Mouse (Mus musculus) testis, adult 2 months (tissue): ENCODE measurements around the gene Mtpn. TPM values are rescaled to one million over a fixed set of nuclear protein-coding genes. Genes with fewer than 3 reads are reported as not detected.

Experiments
- H3K27ac ChIP-seq: fragments of 200-500 bp; 2 replicates; pipeline ENCODE4 v1.5.1; 2012; ENCODE audit warnings: low read depth, low read length; ENCODE audit not compliant: control insufficient read depth, insufficient read depth
- H3K27me3 ChIP-seq: fragments of 200-500 bp; 2 replicates; pipeline ENCODE4 v1.6.1; 2012; ENCODE audit warnings: mild to moderate bottlenecking, low read length, moderate library complexity; ENCODE audit not compliant: control insufficient read depth, insufficient read depth
- H3K36me3 ChIP-seq: fragments of 200-500 bp; 2 replicates; pipeline ENCODE4 v1.6.1; 2012; ENCODE audit warnings: mild to moderate bottlenecking, low read length; ENCODE audit not compliant: control insufficient read depth, insufficient read depth
- H3K4me1 ChIP-seq: fragments of 200-500 bp; 2 replicates; pipeline ENCODE4 v1.6.1; 2012; ENCODE audit warnings: low read length; ENCODE audit not compliant: control insufficient read depth, insufficient read depth
- H3K4me3 ChIP-seq: fragments of 200-500 bp; 2 replicates; pipeline ENCODE4 v1.5.1; 2012; ENCODE audit warnings: low read depth, mild to moderate bottlenecking, low read length, moderate library complexity, mixed read lengths; ENCODE audit not compliant: control insufficient read depth
- CTCF ChIP-seq: fragments of 200-500 bp; IDR thresholded peaks from 2 replicates; pipeline ENCODE4 v1.5.1; 2012; ENCODE audit warnings: low read depth, mild to moderate bottlenecking, inconsistent platforms, low read length, moderate library complexity; ENCODE audit not compliant: control insufficient read depth, insufficient read depth, insufficient replicate concordance
- POLR2A ChIP-seq: fragments of 200-500 bp; IDR thresholded peaks from 2 replicates; pipeline ENCODE4 v1.6.1; 2012; ENCODE audit warnings: low read depth, mild to moderate bottlenecking, inconsistent platforms, low read length, moderate library complexity; ENCODE audit not compliant: control insufficient read depth
- polyA plus RNA-seq: library from polyadenylated mRNA; depleted of rRNA; stranded (reverse); fragments of >200 nt; gene quantifications from 2 replicates; pipeline ENCODE4 v1.2.3, GENCODE M21; 2012; rRNA removed

The Mtpn gene
- polyA plus RNA-seq: 14.4 and 18.2 TPM in 2 replicates

- Histone ChIP-seq H3K27ac (peak within 1 kb of the TSS; percentile 89), H3K4me3 (peak within 1 kb of the TSS; percentile 91), H3K4me1 (no peaks in the 10 kb centered on the region; the same call in 1 of the 2 replicates), H3K36me3 (no peaks in the 10 kb centered on the region), H3K27me3 (no peaks in the 10 kb centered on the region)
- TF ChIP-seq CTCF: no peak
- TF ChIP-seq POLR2A: peak; percentile 94
These were observed at the start of gene Mtpn for GRCm38 (mm10) chr6:35539304-35540009. Gene Mtpn (minus strand): TSS chr6:35539888.

GRCm38 (mm10) chr6:35568731-35569130, 29.0 kb upstream of the Mtpn start:
- H3K36me3 ChIP-seq: no peaks in the 10 kb centered on the region
- H3K27ac ChIP-seq: no peak overlapping the region
- H3K27me3 ChIP-seq: no peaks in the 10 kb centered on the region
- no peak for TF ChIP-seq CTCF
- no peak for TF ChIP-seq POLR2A
- H3K4me3 ChIP-seq: no peak overlapping the region
- no peaks in the 10 kb centered on the region for H3K4me1 ChIP-seq

GRCm38 (mm10) chr6:35567755-35568154, 28.1 kb upstream of the Mtpn start:
- Histone ChIP-seq H3K27me3 (no peaks in the 10 kb centered on the region), H3K27ac (no peak overlapping the region), H3K4me1 (no peaks in the 10 kb centered on the region), H3K36me3 (no peaks in the 10 kb centered on the region), H3K4me3 (no peak overlapping the region)
- TF ChIP-seq CTCF: no peak
- no peak for TF ChIP-seq POLR2A

- Histone ChIP-seq H3K27me3 (no peaks in the 10 kb centered on the region), H3K36me3 (no peaks in the 10 kb centered on the region), H3K4me3 (no peak overlapping the region), H3K27ac (no peak overlapping the region), H3K4me1 (no peaks in the 10 kb centered on the region)
- TF ChIP-seq POLR2A (no peak), CTCF (no peak)
These were observed 20.3 kb upstream of the Mtpn start for GRCm38 (mm10) chr6:35559950-35560349.

GRCm38 (mm10) chr6:35544352-35544751, 4.7 kb upstream of the Mtpn start:
- TF ChIP-seq POLR2A (no peak), CTCF (no peak)
- Histone ChIP-seq H3K27ac (no peak overlapping the region), H3K36me3 (no peaks in the 10 kb centered on the region), H3K27me3 (no peaks in the 10 kb centered on the region), H3K4me1 (no peaks in the 10 kb centered on the region; the same call in 1 of the 2 replicates), H3K4me3 (no peak overlapping the region)

GRCm38 (mm10) chr6:35542656-35543400, 3.1 kb upstream of the Mtpn start:
- TF ChIP-seq POLR2A: no peak
- no peak for TF ChIP-seq CTCF
- no peaks in the 10 kb centered on the region for H3K36me3 ChIP-seq
- no peaks in the 10 kb centered on the region for H3K27me3 ChIP-seq
- H3K4me3 ChIP-seq: no peak overlapping the region
- no peak overlapping the region for H3K27ac ChIP-seq
- H3K4me1 ChIP-seq: no peaks in the 10 kb centered on the region; the same call in 1 of the 2 replicates

- no peaks in the 10 kb centered on the region; the same call in 1 of the 2 replicates for H3K4me1 ChIP-seq
- no peaks in the 10 kb centered on the region for H3K36me3 ChIP-seq
- H3K4me3 ChIP-seq: no peak overlapping the region
- no peaks in the 10 kb centered on the region for H3K27me3 ChIP-seq
- TF ChIP-seq CTCF (no peak), POLR2A (no peak)
- H3K27ac ChIP-seq: no peak overlapping the region
These were observed 689 bp upstream of the Mtpn start for GRCm38 (mm10) chr6:35540377-35540776.
